Mouse (Mus musculus): ENCODE results near the gene Pnck. TPM values are rescaled to one million over a fixed set of nuclear protein-coding genes. Genes with fewer than 3 reads are reported as not detected.

Gene Pnck
- polyA plus RNA-seq, 1 experiment = not detected

- peak overlapping the region; percentile 81 for H3K4me3 ChIP-seq (ENCODE audit: insufficient read depth, low read length)
- H3K4me1 ChIP-seq (ENCODE audit: control insufficient read depth, insufficient read depth, low read length) = peaks cover 17% of the 10 kb centered on the region
- peak overlapping the region; percentile 63 for H3K27ac ChIP-seq (ENCODE audit: insufficient read depth, low read depth, low read length)
- no peak for TF ChIP-seq POLR2A (IDR thresholded peaks at IDR 0.05; ENCODE audit: borderline replicate concordance, low read depth, low read length)
- TF ChIP-seq CTCF (IDR thresholded peaks at IDR 0.05; ENCODE audit: low read depth, low read length) = no peak
Measured at GRCm38 (mm10) chrX:73673619-73673967, 13.7 kb upstream of the Pnck start.

GRCm38 (mm10) chrX:73672879-73673618, 13.1 kb upstream of the Pnck start, which contains the start of gene Slc6a8:
Slc6a8 (plus strand) TSS chrX:73673150.
- Histone ChIP-seq H3K4me3 (ENCODE audit: insufficient read depth, low read length) (peak within 1 kb of the TSS; percentile 81), H3K4me1 (ENCODE audit: control insufficient read depth, insufficient read depth, low read length) (peaks cover 17% of the 10 kb centered on the region), H3K27ac (ENCODE audit: insufficient read depth, low read depth, low read length) (peak within 1 kb of the TSS; percentile 63)
- TF ChIP-seq CTCF (IDR thresholded peaks at IDR 0.05; ENCODE audit: low read depth, low read length) (no peak), POLR2A (IDR thresholded peaks at IDR 0.05; ENCODE audit: borderline replicate concordance, low read depth, low read length) (peak; percentile 82; the same call in 1 of the 2 replicates)

GRCm38 (mm10) chrX:73672031-73672431, 12.1 kb upstream of the Pnck start:
- Histone ChIP-seq H3K4me1 (ENCODE audit: control insufficient read depth, insufficient read depth, low read length) (peaks cover 12% of the 10 kb centered on the region), H3K4me3 (ENCODE audit: insufficient read depth, low read length) (no peak overlapping the region), H3K27ac (ENCODE audit: insufficient read depth, low read depth, low read length) (no peak overlapping the region)
- TF ChIP-seq CTCF (IDR thresholded peaks at IDR 0.05; ENCODE audit: low read depth, low read length) = no peak
- no peak for TF ChIP-seq POLR2A (IDR thresholded peaks at IDR 0.05; ENCODE audit: borderline replicate concordance, low read depth, low read length)

- Histone ChIP-seq H3K27ac (ENCODE audit: insufficient read depth, low read depth, low read length) (no peak overlapping the region), H3K4me3 (ENCODE audit: insufficient read depth, low read length) (no peak overlapping the region), H3K4me1 (ENCODE audit: control insufficient read depth, insufficient read depth, low read length) (peaks cover 8% of the 10 kb centered on the region)
- no peak for TF ChIP-seq CTCF (IDR thresholded peaks at IDR 0.05; ENCODE audit: low read depth, low read length)
- no peak for TF ChIP-seq POLR2A (IDR thresholded peaks at IDR 0.05; ENCODE audit: borderline replicate concordance, low read depth, low read length)
Measured at GRCm38 (mm10) chrX:73663143-73663542, 3.2 kb upstream of the Pnck start.

GRCm38 (mm10) chrX:73660284-73660665, 358 bp upstream of the Pnck start:
- Histone ChIP-seq H3K4me3 (ENCODE audit: insufficient read depth, low read length) (no peak overlapping the region), H3K27ac (ENCODE audit: insufficient read depth, low read depth, low read length) (no peak overlapping the region), H3K4me1 (ENCODE audit: control insufficient read depth, insufficient read depth, low read length) (peaks cover 15% of the 10 kb centered on the region)
- TF ChIP-seq POLR2A (IDR thresholded peaks at IDR 0.05; ENCODE audit: borderline replicate concordance, low read depth, low read length) = no peak
- no peak for TF ChIP-seq CTCF (IDR thresholded peaks at IDR 0.05; ENCODE audit: low read depth, low read length)

GRCm38 (mm10) chrX:73658936-73659574, 862 bp downstream of the Pnck start:
- peaks cover 15% of the 10 kb centered on the region for H3K4me1 ChIP-seq (ENCODE audit: control insufficient read depth, insufficient read depth, low read length)
- H3K4me3 ChIP-seq (ENCODE audit: insufficient read depth, low read length) = no peak overlapping the region
- TF ChIP-seq POLR2A (IDR thresholded peaks at IDR 0.05; ENCODE audit: borderline replicate concordance, low read depth, low read length) = no peak
- TF ChIP-seq CTCF (IDR thresholded peaks at IDR 0.05; ENCODE audit: low read depth, low read length) = no peak
- H3K27ac ChIP-seq (ENCODE audit: insufficient read depth, low read depth, low read length) = no peak overlapping the region

GRCm38 (mm10) chrX:73658391-73658790, 1.5 kb downstream of the Pnck start:
- H3K4me3 ChIP-seq (ENCODE audit: insufficient read depth, low read length) = no peak overlapping the region
- no peak for TF ChIP-seq POLR2A (IDR thresholded peaks at IDR 0.05; ENCODE audit: borderline replicate concordance, low read depth, low read length)
- TF ChIP-seq CTCF (IDR thresholded peaks at IDR 0.05; ENCODE audit: low read depth, low read length) = no peak
- no peak overlapping the region for H3K27ac ChIP-seq (ENCODE audit: insufficient read depth, low read depth, low read length)
- H3K4me1 ChIP-seq (ENCODE audit: control insufficient read depth, insufficient read depth, low read length) = peaks cover 15% of the 10 kb centered on the region

GRCm38 (mm10) chrX:73655529-73655928, 4.4 kb downstream of the Pnck start:
- TF ChIP-seq CTCF (IDR thresholded peaks at IDR 0.05; ENCODE audit: low read depth, low read length) (peak; percentile 49), POLR2A (IDR thresholded peaks at IDR 0.05; ENCODE audit: borderline replicate concordance, low read depth, low read length) (no peak)

GRCm38 (mm10) chrX:73654177-73654576, 5.7 kb downstream of the Pnck start:
- Histone ChIP-seq H3K4me1 (ENCODE audit: control insufficient read depth, insufficient read depth, low read length) (peaks cover 15% of the 10 kb centered on the region), H3K27ac (ENCODE audit: insufficient read depth, low read depth, low read length) (no peak overlapping the region), H3K4me3 (ENCODE audit: insufficient read depth, low read length) (no peak overlapping the region)
- TF ChIP-seq POLR2A (IDR thresholded peaks at IDR 0.05; ENCODE audit: borderline replicate concordance, low read depth, low read length) (no peak), CTCF (IDR thresholded peaks at IDR 0.05; ENCODE audit: low read depth, low read length) (peak; percentile 81)

More at GRCm38 (mm10) chrX:73655529-73655928, 4.4 kb downstream of the Pnck start:
- peaks cover 15% of the 10 kb centered on the region for H3K4me1 ChIP-seq (ENCODE audit: control insufficient read depth, insufficient read depth, low read length)
- no peak overlapping the region for H3K4me3 ChIP-seq (ENCODE audit: insufficient read depth, low read length)
- H3K27ac ChIP-seq (ENCODE audit: insufficient read depth, low read depth, low read length) = peak overlapping the region; percentile 29

GRCm38 (mm10) chrX:73653392-73653791, 6.5 kb downstream of the Pnck start:
- H3K4me1 ChIP-seq (ENCODE audit: control insufficient read depth, insufficient read depth, low read length) = peaks cover 10% of the 10 kb centered on the region
- TF ChIP-seq POLR2A (IDR thresholded peaks at IDR 0.05; ENCODE audit: borderline replicate concordance, low read depth, low read length) = no peak
- TF ChIP-seq CTCF (IDR thresholded peaks at IDR 0.05; ENCODE audit: low read depth, low read length) = no peak
- no peak overlapping the region for H3K4me3 ChIP-seq (ENCODE audit: insufficient read depth, low read length)
- no peak overlapping the region for H3K27ac ChIP-seq (ENCODE audit: insufficient read depth, low read depth, low read length)
